Mouse (Mus musculus) cerebellum, adult 18-20 months (tissue): ENCODE measurements around the gene Sdccag8.

ENCODE experiments used
- DNase-seq, 2 experiments: peaks; one replicate each; pipeline ENCODE4 v3.0.0; 2021

Sdccag8 gene

DNA sequence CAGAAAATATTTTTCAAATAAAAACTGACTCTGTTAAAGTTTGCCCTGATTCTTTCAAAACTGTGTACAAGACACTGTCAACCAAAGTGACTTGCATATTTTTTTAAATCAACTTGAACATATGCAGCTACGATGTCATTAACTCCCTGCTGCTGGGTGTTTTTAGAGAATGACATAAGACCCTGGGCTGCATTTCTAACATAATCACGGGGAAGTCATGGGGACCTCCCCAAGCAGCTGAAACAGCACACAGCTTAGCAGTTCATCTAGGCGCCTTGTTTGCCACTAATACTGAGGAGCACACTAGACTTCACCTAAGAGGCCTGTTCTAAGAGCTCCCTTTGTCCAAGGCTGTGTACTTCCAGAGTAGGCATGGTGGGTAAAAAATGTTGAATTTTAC, 201.5 kb downstream of the Sdccag8 start:
- no peak for DNase-seq

DNA sequence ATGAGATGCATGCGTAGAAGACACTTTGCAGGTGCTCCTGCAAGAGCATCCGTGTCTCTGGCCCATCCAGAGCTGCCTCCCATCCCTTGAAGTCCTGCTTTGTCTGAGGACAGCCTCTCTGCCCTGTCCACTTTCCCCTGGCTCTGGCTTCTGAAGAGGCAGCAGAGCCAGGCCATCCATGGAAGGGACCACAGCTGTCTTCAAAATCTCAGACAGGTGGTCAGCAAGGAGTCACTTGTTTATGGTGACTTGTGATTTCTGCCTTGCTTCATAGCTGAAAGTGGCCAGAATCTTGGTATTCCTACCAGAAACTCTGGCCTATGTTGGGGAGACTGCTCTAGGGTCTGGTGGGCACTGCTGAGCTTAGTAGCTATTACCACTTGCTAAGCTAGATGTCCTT, 202.3 kb downstream of the Sdccag8 start:
- DNase-seq = no peak

DNA sequence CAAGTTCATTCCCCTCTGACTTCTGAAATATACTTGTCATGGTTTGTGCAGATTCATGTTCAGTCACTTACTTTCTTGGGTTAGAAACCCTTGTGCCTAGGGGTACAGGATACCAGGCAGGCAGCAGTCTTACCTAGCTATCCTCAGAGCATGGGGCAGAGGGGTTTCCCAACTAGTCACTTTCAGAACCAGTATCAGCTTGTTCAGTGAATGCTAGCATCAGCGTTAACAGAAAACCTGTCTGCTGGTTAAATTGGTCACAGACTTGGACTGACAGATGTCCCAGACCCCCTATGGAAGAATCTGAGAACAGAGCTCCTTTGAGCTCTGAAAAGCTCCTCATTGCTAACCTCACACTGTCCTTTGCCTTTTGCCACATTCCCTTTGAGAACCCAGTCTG, 204.3 kb downstream of the Sdccag8 start:
- DNase-seq = no peak

DNA sequence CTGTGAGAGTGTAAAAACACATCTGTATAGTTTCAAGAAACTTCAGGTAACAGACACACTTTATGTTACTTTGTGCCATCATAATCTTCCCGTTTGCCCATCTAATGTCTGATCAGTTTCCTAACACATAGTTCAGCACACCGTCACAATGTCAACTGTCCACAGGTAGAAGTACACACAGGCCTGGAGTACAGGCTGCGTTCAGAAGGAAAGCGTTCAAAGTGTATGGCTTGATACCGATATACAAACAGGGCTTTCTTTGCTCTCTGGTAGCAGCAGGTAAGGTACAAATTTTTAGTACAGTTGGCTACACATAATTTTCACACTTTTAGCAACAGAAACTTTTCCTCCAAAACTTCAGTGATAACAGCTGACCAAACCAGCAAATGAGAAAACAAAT, 205.2 kb downstream of the Sdccag8 start:
- no peak for DNase-seq

DNA sequence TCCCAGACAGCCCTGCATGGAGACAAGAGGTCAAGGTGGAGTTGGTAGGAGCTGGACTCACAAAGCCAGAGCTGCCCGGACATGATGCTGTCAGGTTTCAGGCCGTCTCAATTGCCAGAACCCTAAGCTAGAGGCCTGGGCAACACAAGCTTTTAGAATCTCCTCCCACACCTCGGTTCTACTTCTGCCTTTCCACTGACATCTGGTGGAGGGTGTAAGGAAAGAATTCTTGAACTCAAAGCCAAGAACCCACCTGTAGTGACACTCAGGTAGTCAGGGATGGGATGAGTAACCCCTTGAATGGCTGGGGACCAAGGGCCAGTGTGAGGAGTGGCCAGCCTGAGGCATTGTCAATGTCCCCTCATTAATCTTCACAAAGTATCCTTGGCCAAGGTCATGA, 208.3 kb downstream of the Sdccag8 start:
- DNase-seq = no peak

DNA sequence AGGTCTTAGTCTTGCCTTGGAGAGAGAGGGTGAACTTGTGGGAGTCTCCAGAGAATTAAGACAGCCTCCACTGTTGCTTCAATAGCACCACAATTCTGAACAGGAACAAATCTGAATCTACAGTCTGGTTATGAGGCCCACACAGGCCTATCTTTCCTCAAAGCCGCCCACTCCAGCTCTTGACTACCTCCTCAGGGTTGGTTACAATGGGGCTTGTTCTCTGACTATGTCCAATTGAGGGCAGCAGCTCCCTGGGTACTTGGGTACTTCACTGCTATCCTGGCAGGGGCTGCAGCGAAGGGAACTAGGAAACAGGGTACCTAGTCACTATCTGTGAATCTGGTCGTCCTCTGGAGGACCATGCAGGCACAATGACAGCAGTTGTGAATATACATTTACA, 213.2 kb downstream of the Sdccag8 start:
- no peak for DNase-seq

DNA sequence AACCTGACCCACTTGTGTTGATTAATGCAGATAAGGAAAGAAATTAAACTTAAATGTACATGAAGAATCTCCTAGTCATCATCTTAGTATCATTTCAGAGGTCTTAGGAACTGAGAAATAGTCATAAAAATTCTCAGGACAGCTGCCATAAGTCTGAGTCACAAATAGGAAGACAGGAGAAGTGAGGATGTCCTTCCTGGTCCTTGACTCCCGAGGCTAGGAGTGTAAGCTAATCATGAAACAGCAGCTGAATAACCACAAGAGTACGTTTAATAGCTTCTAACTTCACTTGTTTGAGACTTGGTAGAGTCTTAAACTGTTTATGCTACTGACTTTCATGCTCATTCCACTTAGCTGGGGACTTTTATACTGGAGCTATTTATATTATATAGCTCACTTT, 214.6 kb downstream of the Sdccag8 start:
- DNase-seq = no peak

DNA sequence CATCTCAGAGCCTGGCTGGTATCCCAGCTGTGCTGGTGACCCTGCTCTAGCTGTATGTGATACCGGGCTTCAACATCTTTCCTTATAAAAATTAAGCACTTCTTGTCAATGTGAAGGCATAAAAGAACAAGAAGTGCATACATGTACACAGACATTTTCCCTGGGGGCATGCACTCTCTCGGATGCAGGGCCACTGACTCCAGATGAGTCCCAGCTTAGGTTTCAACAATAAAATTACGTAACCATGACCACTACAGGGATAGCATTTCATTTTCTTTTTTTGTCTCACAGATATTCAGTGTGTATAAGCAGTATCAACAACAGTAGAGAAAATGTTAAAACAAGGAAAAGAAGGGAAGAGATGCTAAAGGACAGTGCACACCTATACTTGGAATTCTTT, 216.2 kb downstream of the Sdccag8 start:
- no peak for DNase-seq

DNA sequence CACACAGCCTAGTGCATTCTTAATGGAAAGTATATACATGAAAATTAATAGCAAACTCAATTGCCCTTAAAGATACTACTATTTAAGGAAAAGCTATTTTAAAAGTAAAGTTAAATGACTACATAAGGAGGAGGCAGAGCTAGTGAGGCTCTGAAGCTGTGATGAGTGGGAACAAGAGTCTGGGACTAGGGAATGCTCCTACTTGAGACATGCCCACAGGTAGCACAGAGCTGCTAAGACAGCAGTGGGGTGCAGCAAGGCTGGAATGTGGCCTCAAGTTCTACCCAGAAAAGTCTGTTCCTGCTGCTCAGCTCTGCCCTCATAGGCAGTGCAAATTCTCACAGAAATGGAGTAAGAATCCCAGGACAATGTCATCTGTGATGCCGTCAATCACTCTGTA, 216.7 kb downstream of the Sdccag8 start:
- no peak for DNase-seq

DNA sequence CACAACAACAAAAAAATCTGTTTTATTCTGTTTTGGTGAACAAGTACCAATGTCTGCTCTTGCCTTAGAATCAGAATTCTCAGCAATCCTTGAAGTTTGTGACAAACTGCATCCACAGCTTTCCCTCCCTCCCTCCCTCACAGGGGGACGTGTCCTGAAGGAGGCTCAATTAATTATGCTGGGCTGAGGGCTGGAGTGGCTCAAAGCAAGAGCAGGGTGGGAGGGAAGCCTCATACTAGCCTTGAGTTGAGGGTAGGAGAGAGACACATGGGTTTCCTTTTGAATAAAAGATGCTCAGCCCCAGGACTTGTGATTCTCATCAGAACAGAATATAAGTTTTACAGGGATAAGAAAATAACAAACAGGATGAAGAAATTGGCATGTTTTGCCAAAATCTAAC, 217.8 kb downstream of the Sdccag8 start:
- DNase-seq = no peak

DNA sequence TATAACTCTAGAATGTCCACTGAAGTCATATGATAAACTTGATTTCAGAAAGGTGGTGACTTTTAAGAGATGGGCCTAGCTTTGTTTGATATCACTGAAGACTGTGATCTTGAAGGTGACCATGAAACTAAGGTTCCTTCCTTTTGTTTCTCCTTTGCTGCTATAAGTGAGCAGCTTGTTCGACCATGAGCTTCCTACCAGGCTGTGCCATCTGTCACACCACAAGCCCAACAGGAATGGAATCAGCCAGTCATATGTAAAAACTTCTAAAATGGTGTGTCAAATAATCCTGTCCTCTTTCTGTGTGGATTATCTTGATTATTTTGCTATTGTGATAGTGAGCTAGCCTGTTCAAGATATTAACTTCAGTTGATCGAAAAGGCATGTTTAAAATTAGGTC, 221.0 kb downstream of the Sdccag8 start:
- DNase-seq = peak; percentile 70 to 84

DNA sequence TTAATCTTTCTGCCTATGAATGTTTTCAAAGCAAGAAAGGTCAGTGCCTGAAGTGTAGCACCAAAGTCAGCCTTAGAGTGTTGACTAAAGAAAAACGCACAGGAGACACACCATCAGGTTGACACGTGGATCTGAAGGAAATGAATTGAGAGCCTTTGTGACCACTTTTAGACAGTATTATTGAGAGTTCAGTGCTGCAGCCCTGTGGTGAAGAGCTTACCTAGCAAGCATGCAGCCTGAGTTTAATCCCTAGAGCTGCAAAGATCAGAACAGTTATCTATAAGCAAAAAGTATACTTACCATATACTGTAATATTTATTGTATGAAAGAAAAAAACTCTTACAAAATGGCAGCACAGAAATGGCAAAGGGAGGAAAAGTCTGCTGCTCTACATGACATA, 223.9 kb downstream of the Sdccag8 start:
- DNase-seq = no peak

DNA sequence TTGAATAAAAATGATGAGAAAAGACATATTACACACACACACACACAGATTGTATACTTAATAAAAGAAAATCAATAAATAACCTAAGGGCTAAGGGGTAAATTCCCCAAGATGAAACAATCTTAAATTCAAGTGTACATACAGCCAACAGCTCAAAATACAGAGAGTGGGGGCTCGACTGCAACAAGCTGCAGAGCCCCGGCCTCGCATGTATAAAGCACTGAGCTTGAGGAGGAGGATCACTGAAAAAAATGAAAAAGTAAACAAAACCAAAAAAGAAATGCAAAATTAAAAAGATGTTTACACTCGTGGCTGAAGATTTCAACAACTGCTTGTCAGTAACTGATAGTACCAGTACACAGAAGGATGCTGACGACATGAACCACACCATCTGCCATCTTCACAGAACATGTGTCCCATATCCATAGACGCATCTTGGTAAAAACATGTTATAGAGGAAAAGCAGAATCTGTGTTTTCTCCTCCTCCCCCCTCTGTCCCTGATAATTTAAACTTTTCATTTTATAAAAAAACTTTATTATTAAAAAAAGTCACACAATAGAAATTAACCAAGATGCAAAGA, 224.7 kb downstream of the Sdccag8 start:
- no peak for DNase-seq

DNA sequence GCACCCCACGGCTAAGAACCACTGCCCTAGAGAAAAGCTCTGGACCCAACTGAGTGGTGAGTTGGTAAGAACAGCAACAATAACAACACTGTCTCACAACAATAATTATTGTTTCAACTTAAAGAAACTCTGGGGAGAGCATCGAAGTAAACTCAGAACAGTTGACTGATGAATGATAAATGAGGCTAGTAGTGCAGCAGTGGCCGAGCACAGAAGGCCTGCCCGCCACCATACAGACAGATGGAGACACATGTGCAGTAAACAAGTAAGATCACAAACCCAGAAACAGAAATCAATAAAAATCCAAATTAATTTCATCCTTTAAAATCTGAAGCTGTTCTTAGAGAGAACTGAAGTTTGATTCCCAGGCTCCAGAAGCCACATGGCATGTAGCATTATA, 225.6 kb downstream of the Sdccag8 start:
- DNase-seq = no peak

DNA sequence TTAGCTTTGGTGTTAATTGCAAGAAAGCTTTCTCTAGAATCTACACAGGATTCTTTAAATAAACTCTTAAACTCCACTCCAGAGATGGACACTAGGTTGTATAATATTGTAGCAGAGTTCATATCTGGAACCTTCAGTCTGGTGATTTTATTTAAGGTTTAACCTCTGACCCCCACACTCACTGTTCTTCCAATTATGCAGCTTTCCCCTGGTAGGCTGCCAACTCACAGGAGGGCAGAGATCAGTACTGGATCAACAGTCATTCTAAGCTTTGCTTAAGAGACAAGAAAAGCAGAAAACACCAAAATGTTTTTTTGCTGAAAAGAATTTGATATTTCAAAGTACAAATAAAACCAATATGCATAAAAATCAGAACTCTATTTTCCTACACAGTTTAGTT, 231.4 kb downstream of the Sdccag8 start:
- DNase-seq = peak in 1 of 2 experiments; percentile 45

DNA sequence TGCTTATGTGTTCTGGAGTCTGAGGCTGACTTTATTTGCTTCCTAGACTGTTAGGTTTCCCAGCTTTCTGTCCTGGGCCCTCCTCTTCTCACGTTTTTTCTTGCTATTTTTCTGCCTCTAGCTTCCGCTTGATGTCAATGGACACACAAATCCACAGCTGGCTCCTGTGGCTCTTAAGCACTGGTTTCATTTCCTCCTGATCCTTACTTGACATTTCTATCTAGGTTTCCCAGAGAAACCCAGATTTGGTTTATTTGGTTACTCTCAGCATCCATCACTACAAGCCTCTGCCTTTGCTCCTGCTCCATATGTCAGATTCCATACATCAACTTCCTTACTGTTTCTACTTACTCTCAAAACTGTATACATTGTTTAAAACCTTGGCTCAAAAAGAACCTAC, 232.5 kb downstream of the Sdccag8 start:
- DNase-seq = no peak

DNA sequence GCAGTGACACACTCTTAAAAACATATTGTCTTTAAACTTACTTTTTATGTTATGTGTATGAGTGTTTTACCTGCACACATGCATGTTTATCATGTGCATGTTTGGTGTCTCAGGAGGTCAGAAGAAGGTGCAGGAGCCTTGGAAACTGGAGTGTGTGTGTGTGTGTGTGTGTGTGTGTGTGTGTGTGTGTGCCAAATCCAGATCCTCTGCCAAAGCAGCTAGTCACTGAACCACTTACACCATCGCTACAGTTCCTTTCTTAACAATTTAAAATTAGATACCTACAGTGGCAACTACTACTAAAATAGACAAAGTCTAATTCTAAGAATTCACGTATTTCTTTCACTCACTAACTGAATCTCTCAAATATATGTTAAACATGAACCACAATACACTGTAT, 234.3 kb downstream of the Sdccag8 start:
- DNase-seq = no peak

DNA sequence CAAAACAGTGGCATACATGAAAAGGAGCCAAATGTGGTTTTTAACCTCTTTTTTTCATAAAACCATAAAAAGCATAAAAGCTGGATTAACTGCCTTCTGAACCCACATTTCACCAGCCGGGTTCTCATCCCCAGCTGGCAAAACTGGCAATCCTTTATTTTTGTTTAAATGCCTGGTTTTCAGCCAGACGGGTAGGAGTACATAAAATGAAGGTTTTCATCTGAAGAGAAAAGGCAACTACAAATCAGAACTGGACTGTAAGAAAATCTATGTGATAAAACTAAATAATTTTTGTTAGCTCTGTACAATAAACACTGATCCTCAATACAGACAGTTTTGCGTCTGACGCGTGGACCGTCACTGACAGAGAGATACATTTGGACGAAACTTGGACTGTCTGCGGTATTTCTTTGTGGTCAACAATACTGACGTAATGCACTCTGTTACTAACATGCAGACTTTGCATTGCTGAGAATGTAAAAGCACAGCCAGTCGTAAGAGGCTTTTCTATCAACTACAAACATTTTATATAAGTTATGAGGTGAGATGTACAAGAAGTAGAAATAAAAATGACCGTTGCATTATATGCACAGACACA, 237.0 kb downstream of the Sdccag8 start:
- DNase-seq = peak; percentile 38 to 49

DNA sequence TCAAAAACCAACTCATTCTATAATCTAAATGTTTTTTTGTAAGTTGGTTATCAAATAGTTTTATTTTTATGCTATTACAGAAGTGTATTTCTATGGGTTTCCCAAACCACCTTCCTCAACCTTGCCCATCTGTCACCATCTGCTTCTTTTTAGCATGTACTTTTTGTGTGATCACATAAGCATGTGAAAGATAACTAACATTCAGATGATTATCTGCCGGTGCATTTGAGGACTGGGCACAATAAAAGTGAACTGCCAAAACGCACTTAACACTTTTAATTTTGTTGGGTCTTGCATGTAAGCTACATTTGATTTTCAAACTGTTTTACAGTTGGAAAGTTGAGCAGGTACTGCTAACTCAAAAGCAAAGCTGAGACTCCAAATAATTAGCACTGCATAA, 240.4 kb downstream of the Sdccag8 start:
- peak in 1 of 2 experiments; percentile 53 for DNase-seq

DNA sequence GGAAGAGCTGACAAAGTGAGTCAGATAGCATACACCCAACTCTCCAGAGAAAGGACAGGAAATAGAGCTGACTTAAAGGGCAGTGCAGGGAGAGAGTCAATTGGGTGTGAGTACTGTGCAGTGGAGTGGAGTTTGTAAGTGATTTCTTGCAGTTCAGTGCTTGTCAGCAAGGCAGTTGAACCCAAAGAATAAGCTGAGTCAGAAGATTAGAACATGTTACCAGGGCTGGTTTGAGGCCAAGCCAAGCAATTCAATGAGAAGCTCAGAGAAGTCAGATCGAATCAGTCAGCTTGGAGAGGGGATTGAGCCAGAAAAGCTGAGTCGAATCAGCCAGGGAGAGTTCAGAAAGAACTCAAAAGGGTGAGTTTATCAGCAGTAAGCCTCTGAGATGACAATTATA, 247.3 kb downstream of the Sdccag8 start:
- DNase-seq = no peak

DNA sequence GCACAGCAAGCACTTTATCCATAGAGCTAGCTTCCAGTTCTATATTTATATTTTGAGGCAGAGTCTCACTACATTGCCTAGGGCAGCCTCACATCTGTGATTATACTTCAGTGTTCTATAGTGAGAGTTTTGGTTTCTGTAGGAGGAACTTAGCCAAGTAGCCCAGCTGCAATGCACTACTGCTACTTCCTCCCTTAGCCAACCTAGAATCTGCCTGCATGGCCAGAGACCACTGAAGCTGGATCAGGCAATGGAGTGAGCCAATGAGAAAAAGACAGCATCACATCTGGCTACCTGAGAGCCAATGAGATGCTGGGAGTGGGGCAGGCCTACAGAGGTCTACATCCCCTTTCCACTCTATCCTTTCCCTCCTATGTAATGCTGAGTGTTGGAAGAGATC, 251.3 kb downstream of the Sdccag8 start:
- DNase-seq = no peak

DNA sequence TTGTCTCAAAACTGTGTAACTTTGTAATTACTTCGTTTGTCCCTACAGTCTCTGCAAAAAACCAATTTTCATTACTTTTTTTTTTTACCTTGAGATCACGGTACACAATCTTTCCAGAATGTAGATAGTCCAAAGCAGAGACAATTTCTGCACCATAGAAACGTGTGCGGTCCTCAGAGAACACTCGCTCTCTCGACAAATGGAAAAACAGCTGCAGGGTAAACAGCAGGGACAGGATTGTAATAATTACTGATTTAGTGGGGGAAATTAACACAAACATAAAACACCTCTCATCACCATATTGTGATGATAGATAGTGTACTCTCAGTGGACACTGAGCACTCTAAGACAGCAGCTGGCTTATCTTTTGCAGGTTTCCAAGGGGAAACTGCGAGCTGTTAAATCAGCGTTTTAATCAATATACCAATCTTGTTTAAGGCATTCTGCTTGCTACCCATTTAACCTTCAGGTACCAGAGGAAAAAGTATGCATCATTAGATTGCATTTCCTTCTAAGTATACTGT, 252.7 kb downstream of the Sdccag8 start:
- DNase-seq = no peak

DNA sequence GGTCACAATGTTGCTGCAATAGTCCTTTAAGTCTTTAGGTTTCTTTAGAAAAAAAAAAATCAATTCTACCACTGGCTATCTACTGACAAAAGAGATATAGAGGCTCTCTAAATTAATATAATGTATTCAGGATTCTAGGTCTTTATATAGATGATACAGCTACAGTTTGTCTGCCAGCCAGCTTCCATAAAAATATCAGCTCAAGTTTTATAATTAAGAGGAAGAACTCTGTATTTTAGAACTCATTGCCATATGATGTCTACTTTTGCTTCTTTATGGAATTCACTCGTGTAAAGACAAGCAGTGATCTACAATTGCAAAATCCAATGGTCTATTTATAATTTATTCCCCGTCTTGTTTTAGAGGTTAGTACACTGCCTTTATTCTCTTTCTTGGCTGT, 254.7 kb downstream of the Sdccag8 start:
- no peak for DNase-seq
